Mouse (Mus musculus): ENCODE data around the gene Elovl4. TPM values are rescaled to one million over a fixed set of nuclear protein-coding genes. Genes with fewer than 3 reads are reported as not detected.

The Elovl4 gene
- 1 to 10 TPM; 1.8 to 2.2 TPM for total RNA-seq (2021)
- long read RNA-seq, experiment 1, transcript Elovl4-201 (6 exons, 3,001 nt), result major isoform, 5 of 5 reads
- long read RNA-seq, experiment 1, partial matches to known transcripts, result 0 of 5 reads
- long read RNA-seq, experiment 1, other reads (novel, unspliced or antisense), result 0 of 5 reads
- long read RNA-seq, experiment 2, partial matches to known transcripts, result 0 of 1 reads
- long read RNA-seq, experiment 2, other reads (novel, unspliced or antisense), result 1 of 1 reads

DNA sequence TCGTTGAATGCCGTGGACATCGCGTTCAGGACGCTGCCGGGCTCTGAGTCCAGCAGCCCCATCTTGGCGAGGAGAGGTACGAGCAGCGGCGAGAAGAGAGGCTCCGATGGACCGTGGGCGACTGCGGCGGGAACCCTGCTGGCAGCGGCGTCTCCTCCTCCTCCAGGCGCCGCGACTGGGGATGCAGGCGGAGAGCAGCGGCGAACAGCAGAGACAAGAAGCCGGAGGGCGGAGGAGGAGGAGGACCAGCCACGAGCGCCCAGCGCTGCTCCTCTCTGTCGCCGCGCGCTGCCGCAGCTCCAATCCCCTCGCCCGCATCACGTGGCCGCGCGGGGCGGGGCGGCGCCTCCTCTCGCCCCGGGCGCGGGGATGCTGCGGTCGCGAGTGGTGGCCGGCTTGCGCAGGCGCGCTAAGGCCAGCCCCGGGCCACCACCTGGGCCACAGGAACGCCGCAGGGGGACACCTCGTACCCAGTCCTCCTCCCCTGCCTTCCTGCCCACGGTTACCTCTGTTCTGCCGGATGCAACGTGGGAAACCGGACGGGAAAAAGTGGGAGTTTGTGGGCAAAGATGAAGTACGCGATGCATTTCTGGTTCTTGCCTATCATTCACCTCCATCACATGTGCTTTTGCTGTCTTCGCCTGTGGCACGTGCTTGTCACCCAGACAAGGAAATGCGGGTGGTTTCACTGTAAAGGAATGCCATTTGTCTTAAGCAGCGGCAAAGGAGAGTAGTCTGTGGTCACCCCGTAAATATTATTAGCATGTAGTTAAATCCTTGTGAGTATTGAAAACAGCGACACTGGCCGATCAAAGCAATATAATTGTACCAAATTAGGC is at the start of gene Elovl4:
TSS of gene Elovl4 (minus strand) at position 301 of the 839 bp plus-strand sequence.
- peak; percentile 72 for DNase-seq

GRCm38 (mm10) chr9:83852464-83852863 is 46.4 kb upstream of the Elovl4 start:
- no peak for DNase-seq

DNA sequence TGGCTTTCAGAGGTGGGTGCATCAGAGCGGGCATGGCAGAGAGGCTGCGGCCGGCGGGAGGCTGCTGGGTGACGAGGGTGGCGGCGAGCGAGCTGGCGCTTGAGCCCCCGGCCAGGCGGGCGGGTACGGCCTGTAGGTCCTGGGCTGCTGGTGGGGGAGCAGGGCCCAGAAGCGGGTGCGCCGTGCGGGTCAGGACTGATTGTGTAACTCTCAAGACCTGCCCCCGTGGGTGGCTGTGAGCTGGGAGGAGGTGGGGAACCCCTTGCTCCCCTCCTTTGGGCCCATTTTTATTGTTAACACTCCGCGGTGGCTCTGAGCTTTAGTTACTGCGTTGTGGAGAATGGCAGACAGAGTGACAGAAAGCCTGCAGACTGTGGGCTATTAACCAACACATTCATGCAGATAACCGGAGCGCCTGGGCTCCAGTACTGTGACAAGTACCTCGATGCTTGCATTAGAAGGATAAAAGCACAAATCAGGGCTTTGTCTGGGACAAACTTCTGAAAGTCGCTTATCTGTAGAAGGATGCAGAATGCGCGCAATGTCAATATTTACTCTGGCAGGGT is 28.8 kb upstream of the Elovl4 start:
- DNase-seq, result no peak

DNA sequence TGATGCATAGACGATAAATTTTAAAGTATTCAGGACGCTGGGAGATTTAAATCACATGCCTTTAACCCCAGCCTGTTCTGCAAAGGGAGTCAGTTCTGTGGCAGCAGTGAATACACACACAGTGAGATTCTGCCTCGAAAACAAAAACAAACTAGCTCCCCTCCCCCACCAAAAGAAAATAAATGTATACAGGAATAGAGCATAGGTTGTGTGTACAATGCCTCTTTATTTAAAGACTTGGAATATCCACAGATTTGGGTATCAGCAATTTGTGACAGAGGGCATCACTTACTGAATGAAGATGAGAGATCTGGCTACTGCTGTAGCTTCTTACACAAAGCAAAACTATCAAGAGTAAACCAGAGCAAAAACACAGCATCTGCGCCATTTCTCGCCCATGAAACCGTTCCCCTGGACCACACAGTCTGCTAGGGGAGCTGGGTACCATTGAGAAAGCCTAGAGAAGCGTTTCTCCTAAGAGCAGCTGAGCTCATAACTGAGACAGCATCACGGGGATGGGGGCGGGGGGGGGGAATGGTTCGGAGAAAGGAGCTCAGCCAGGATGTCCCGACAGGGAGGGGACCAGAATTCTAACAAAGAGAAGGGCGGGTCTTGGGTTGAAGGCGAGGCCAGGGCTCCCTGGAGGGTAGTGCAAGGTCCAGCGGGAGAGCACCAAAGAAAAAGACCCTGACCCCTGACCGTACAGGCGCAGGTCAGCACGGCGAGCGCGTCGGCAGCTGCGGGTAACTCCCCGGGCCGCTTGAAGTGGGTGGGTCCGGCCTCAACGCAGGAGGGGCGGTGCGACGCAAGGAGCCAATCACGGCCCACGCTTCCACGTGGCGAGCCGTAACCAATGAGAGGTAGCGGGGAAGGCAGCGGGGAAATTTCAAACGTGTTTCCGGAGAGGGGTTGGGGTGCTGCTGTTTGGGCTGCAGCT is 28.0 kb upstream of the Elovl4 start, which contains the start of gene Ttk:
TSS of gene Ttk (plus strand) at position 879 of the 937 bp plus-strand sequence.
- DNase-seq, result peak; percentile 93

GRCm38 (mm10) chr9:83831152-83831551 is 25.1 kb upstream of the Elovl4 start:
- DNase-seq, result no peak

GRCm38 (mm10) chr9:83829896-83830295 is 23.8 kb upstream of the Elovl4 start:
- no peak for DNase-seq

GRCm38 (mm10) chr9:83822925-83823324 is 16.8 kb upstream of the Elovl4 start:
- DNase-seq, result no peak

- peak; percentile 52 for DNase-seq
These were observed 14.9 kb upstream of the Elovl4 start for GRCm38 (mm10) chr9:83820976-83821375.

GRCm38 (mm10) chr9:83819188-83819587 is 13.1 kb upstream of the Elovl4 start:
- no peak for DNase-seq

- peak; percentile 74 for DNase-seq
These were observed 1.5 kb upstream of the Elovl4 start for GRCm38 (mm10) chr9:83807562-83807961.

DNA sequence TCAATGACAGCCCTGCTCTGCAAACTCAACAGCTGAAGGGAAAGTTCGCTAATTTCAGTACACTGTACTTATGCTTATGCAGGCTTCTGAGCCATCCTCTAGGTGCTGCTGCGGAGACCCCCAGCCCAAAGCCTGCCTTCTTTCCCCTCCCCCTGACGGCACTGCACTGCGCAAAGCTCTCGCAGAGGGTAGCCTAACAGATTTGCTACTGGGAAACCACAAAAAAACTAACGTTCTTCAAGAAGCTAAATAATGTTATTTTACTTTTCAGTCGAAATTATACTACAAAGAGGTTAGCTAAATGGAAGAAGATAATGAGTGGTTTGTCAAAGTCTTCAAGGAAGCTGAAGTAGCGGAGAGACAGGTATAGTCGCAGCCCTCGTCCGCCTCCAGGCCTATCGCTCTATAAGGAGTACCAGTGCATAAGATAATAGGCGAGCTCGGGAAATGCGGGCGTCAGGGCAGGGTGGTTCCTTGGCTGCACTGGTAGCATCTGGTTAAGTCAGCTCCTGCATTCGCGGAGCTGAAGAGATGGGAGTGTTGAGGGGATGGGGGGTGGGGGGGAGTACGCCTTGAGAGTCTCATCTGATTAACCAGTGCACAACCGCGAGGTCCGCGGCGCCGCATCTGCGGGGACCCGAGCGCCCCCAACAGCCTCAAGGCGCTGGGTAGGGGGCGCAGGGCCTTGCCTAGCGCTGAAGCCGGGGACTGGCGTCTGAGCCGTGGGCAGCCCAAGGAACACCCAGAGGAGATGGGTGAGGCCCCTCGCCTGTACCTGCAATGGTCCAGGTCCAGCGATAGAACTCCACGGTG is 707 bp downstream of the Elovl4 start:
- DNase-seq, result peak; percentile 20

DNA sequence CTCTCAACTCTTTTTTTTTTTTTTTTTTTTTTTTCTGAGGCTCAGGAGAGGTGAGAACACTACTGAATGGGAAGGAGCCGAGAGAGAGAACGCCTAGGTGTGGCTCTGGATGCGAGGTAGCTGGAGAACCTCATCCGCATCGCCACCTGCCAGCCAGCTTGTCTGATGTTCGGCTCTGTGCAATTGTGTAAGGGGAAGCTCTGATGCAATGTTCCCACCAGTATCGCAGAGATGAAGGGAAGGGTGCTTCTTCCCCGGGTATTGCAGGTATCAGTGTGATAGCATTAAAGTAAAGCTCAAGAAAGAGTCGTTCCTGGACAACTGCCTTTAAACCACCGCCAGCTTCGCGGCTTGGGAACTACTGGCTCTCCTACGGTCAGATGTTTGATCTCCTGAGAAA is 1.7 kb downstream of the Elovl4 start:
- no peak for DNase-seq

DNA sequence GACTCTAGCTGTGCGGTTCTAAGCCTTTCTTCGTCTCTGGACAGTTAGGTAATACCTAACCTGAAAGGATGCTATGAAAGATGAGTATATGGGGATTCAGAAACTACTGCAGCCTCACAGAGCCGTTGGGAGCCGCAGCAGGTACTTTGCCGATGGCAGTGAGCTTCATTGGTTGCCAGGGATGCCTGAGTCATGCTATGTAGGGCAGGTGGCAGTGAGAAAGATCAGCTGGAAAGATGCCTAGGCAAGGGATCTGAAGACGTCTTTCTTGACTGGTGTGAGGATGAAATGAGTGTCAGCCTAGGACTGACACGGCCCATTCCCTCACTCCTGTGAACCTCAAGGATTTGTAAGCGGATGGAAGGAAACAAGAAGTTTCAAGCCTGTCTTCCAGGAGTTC is 8.2 kb downstream of the Elovl4 start:
- no peak for DNase-seq

DNA sequence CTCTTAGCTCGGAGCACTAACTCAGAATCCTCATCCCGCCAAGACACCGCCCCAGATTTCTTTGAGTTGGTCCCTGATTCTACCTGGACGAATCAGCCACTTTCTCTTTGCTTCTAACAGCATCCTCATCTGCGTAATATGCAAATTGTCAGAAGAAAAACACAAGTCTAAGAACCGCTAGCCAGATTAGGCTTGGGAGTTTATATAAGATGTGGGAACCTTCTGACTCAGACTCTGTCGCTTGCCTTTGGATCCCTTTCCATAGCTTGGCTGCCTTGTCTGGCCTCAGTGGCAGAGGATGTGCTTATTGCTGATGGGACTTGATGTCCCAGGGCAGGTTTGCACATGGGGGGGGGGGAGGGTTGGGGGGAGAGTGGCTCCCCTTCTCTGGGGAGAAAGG is 9.2 kb downstream of the Elovl4 start:
- DNase-seq, result no peak

GRCm38 (mm10) chr9:83789326-83789725 is 16.8 kb downstream of the Elovl4 start:
- peak; percentile 5 for DNase-seq

GRCm38 (mm10) chr9:83785501-83785900 is 20.6 kb downstream of the Elovl4 start:
- DNase-seq, result no peak

GRCm38 (mm10) chr9:83778317-83778960 is 27.6 kb downstream of the Elovl4 start:
- no peak for DNase-seq

GRCm38 (mm10) chr9:83761318-83761717 is 44.8 kb downstream of the Elovl4 start:
- no peak for DNase-seq

- peak; percentile 18 for DNase-seq
These were observed 74.2 kb downstream of the Elovl4 start for GRCm38 (mm10) chr9:83731877-83732276.

- no peak for DNase-seq
These were observed 75.2 kb downstream of the Elovl4 start for GRCm38 (mm10) chr9:83730836-83731235.
